Mouse (Mus musculus): Measurements from ENCODE around the gene Myo18b.

Gene Myo18b

GRCm38 (mm10) chr5:112815051-112815450 is 81.1 kb downstream of the Myo18b start:
- DNase-seq (ENCODE audit: low spot score in 2 of 2): no peak

GRCm38 (mm10) chr5:112807629-112808028 is 88.5 kb downstream of the Myo18b start:
- DNase-seq (ENCODE audit: low spot score in 2 of 2): no peak

GRCm38 (mm10) chr5:112796086-112796485 is 100.1 kb downstream of the Myo18b start:
- DNase-seq (ENCODE audit: low spot score in 2 of 2): no peak

GRCm38 (mm10) chr5:112791792-112792780 is 104.1 kb downstream of the Myo18b start:
- DNase-seq (ENCODE audit: low spot score in 2 of 2): no peak

- no peak for DNase-seq (ENCODE audit: low spot score in 2 of 2)
These were observed 105.6 kb downstream of the Myo18b start for GRCm38 (mm10) chr5:112790376-112791111.

- DNase-seq (ENCODE audit: low spot score in 2 of 2): peak in 1 of 2 experiments; percentile 34
These were observed 107.7 kb downstream of the Myo18b start for GRCm38 (mm10) chr5:112788441-112788840.

- DNase-seq (ENCODE audit: low spot score in 2 of 2): no peak
These were observed 109.4 kb downstream of the Myo18b start for GRCm38 (mm10) chr5:112786788-112787187.

- DNase-seq (ENCODE audit: low spot score in 2 of 2): peak in 1 of 2 experiments; percentile 73
These were observed 110.1 kb downstream of the Myo18b start for GRCm38 (mm10) chr5:112786031-112786430.

GRCm38 (mm10) chr5:112781719-112782118 is 114.4 kb downstream of the Myo18b start:
- peak; percentile 49 to 77 for DNase-seq (ENCODE audit: low spot score in 2 of 2)

GRCm38 (mm10) chr5:112781231-112781630 is 114.9 kb downstream of the Myo18b start:
- DNase-seq (ENCODE audit: low spot score in 2 of 2): peak in 1 of 2 experiments; percentile 43

GRCm38 (mm10) chr5:112780383-112780782 is 115.8 kb downstream of the Myo18b start:
- peak; percentile 68 to 85 for DNase-seq (ENCODE audit: low spot score in 2 of 2)

GRCm38 (mm10) chr5:112776781-112777405 is 119.3 kb downstream of the Myo18b start:
- no peak for DNase-seq (ENCODE audit: low spot score in 2 of 2)

- DNase-seq (ENCODE audit: low spot score in 2 of 2): no peak
These were observed 122.7 kb downstream of the Myo18b start for GRCm38 (mm10) chr5:112773429-112773828.

- no peak for DNase-seq (ENCODE audit: low spot score in 2 of 2)
These were observed 124.7 kb downstream of the Myo18b start for GRCm38 (mm10) chr5:112771376-112771901.

- DNase-seq (ENCODE audit: low spot score in 2 of 2): no peak
These were observed 126.4 kb downstream of the Myo18b start for GRCm38 (mm10) chr5:112769721-112770119.

- no peak for DNase-seq (ENCODE audit: low spot score in 2 of 2)
These were observed 127.0 kb downstream of the Myo18b start for GRCm38 (mm10) chr5:112769020-112769720.

GRCm38 (mm10) chr5:112768556-112768955 is 127.6 kb downstream of the Myo18b start:
- DNase-seq (ENCODE audit: low spot score in 2 of 2): no peak

GRCm38 (mm10) chr5:112761415-112762075 is 134.6 kb downstream of the Myo18b start:
- DNase-seq (ENCODE audit: low spot score in 2 of 2): no peak

GRCm38 (mm10) chr5:112755581-112755980 is 140.6 kb downstream of the Myo18b start:
- DNase-seq (ENCODE audit: low spot score in 2 of 2): no peak

- no peak for DNase-seq (ENCODE audit: low spot score in 2 of 2)
These were observed 146.5 kb downstream of the Myo18b start for GRCm38 (mm10) chr5:112749634-112750033.
